ENCODE assay signal across 10 mouse cellular contexts in the genomic region with DNA sequence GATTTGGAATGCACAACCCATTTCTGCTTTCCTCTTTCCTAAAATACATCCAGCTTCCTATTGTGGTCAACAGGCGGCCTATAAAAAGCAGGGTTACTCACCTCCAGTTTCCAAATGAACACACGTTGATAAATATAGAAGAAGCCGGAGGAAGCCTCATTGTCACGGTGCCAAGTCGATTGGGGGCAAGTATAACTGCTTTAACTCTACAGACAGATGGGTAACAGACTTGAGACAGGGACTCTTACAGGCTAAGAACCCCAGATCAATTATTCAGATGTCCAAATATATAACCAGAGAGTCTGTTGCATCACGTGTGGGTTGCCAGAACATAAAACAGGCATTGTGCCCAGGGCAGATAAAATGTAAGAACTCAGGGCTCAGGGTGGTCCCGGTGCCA. TPM values are rescaled to one million over a fixed set of nuclear protein-coding genes. Genes with fewer than 3 reads are reported as not detected.
DNase-seq lines count a peak whose midpoint lies in the region.
"Had no signal": no experiment of that assay in that cellular context is flagged by ENCODE, and none has a peak within 500 bp of the region (broad histone marks: within the 10 kb centered on the region; RNA-seq: fewer than 3 reads in every experiment).

No protein-coding gene starts in this region.

- H3K4me1 ChIP-seq in brown adipose tissue, adult 24 weeks (ENCODE audit: control insufficient read depth, insufficient read depth, insufficient read length, low read length), result peaks cover 25% of the 10 kb centered on the region

- DNase-seq in left cerebral cortex, adult 11 months (ENCODE audit: low spot score), result peak; percentile 26
- DNase-seq in left cerebral cortex, adult 8-10 months (ENCODE audit: low spot score in 2 of 2), result no peak
- DNase-seq in heart, adult 18-20 months, result peak; percentile 83 to 86
- DNase-seq in kidney, postnatal 25 days, result peak; percentile 74 to 75
- DNase-seq in spleen, adult 18-20 months, result no peak
- DNase-seq in thymus, postnatal 36 days, result no peak
- DNase-seq in spleen, postnatal 36 days (ENCODE audit: low spot score in 2 of 2), result no peak

- 0 out of 2 replicates have a peak overlapping the region, but pooled peaks have one; percentile 15 for H3K4me3 ChIP-seq in brown adipose tissue, adult 24 weeks (ENCODE audit: insufficient read depth, low read depth, low read length)
- H3K4me3 ChIP-seq: embryonic facial prominence, embryonic 15.5 days had no signal

- peak overlapping the region; percentile 90 for H3K27ac ChIP-seq in brown adipose tissue, adult 24 weeks (replicated peaks; ENCODE audit: low read depth, low read length)
- H3K27ac ChIP-seq: embryonic facial prominence, embryonic 15.5 days; kidney, postnatal 0 days had no signal

RNA-seq across cellular contexts. Expression of gene Efr3b, which starts 15.9 kb away (rescaled TPM):
- total RNA-seq in left cerebral cortex, adult 8-10 months (2022), result 100 to 1,000 TPM; 116 to 119 (median 117) TPM
- polyA plus RNA-seq in brown adipose tissue, adult 24 weeks (2012; ENCODE audit: insufficient read depth, insufficient read length, missing spikeins), result 2.3 and 3.3 TPM in 2 replicates
- 10 to 100 TPM in 1 of 2 experiments, 1 to 10 TPM in 1; 5.2 to 11.0 TPM for total RNA-seq in heart, adult 18-20 months (2021)

RNA-seq across cellular contexts. Expression of gene Dnajc27, which starts 59.5 kb away (rescaled TPM):
- 100 to 1,000 TPM in 2 of 4 experiments, 10 to 100 TPM in 2; 90.1 to 105 (median 99.9) TPM for total RNA-seq in left cerebral cortex, adult 8-10 months (2022)
- polyA plus RNA-seq in brown adipose tissue, adult 24 weeks (2012; ENCODE audit: insufficient read depth, insufficient read length, missing spikeins), result 1.8 and 3.5 TPM in 2 replicates
- 10 to 100 TPM in 1 of 2 experiments, 1 to 10 TPM in 1; 8.7 to 10.0 TPM for total RNA-seq in heart, adult 18-20 months (2021)

Comparison
In these comparisons a context has a peak if more than half of its experiments do, and no peak if none do; other contexts are left out.
1. DNase-seq: peak in left cerebral cortex, adult 11 months (single experiment), heart, adult 18-20 months (2 of 2) and kidney, postnatal 25 days (2 of 2); none in left cerebral cortex, adult 8-10 months (0 of 2), spleen, adult 18-20 months (0 of 2), thymus, postnatal 36 days (0 of 2) and spleen, postnatal 36 days (0 of 2).
2. RNA of gene Efr3b, which starts 15.9 kb away (total RNA-seq): 116 to 119 TPM in left cerebral cortex, adult 8-10 months; 5.2 to 11.0 TPM in heart, adult 18-20 months; every median in the first group is over 4 times any median in the second.
3. RNA of gene Dnajc27, which starts 59.5 kb away (total RNA-seq): 90.1 to 105 TPM in left cerebral cortex, adult 8-10 months; 8.7 to 10.0 TPM in heart, adult 18-20 months; every median in the first group is over 4 times any median in the second.